Mouse (Mus musculus): ENCODE results near the gene Nrp2. TPM values are rescaled to one million over a fixed set of nuclear protein-coding genes. Genes with fewer than 3 reads are reported as not detected.

The Nrp2 gene
- total and polyA plus RNA-seq, 3 experiments = not detected

- DNase-seq (ENCODE audit: low read depth, low spot score) = no peak
- no peak overlapping the region for H3K4me3 ChIP-seq (ENCODE audit: control insufficient read depth in 1 of 2, insufficient read depth in 1 of 2, low read depth in 2 of 2, low read length in 2 of 2)
- no peaks in the 10 kb centered on the region for H3K36me3 ChIP-seq (ENCODE audit: control insufficient read depth in 1 of 2, insufficient read depth in 2 of 2, low read length in 2 of 2)
- H3K79me2 ChIP-seq (ENCODE audit: control insufficient read depth, insufficient read depth, low read length, poor library complexity) = no peaks in the 10 kb centered on the region
- H3K4me1 ChIP-seq (ENCODE audit: control insufficient read depth in 1 of 2, insufficient read depth in 2 of 2, low read length in 2 of 2) = no peaks in the 10 kb centered on the region
- no peaks in the 10 kb centered on the region for H3K9me3 ChIP-seq (replicated peaks; ENCODE audit: insufficient read depth, low read length)
- H3K27ac ChIP-seq (ENCODE audit: control insufficient read depth, low read depth, low read length) = no peak overlapping the region
- TF ChIP-seq USF1 (IDR thresholded peaks at IDR 0.05; ENCODE audit: low read depth, low read length) (no peak), CHD1 (IDR thresholded peaks at IDR 0.05; ENCODE audit: low read depth, low read length) (no peak), CTCF (IDR thresholded peaks at IDR 0.05 in 2 of 3, conservative IDR thresholded peaks at IDR 0.05 in 1 of 3; ENCODE audit: control insufficient read depth in 1 of 3, insufficient read depth in 1 of 3, low read depth in 2 of 3, low read length in 3 of 3, poor library complexity in 1 of 3, severe bottlenecking in 1 of 3) (no peak), MAX (IDR thresholded peaks at IDR 0.05; ENCODE audit: low read length) (no peak), JUND (IDR thresholded peaks at IDR 0.05; ENCODE audit: low read depth, low read length) (no peak), NRF1 (IDR thresholded peaks at IDR 0.05; ENCODE audit: insufficient read depth, low read depth, low read length, poor library complexity, severe bottlenecking) (no peak), BHLHE40 (IDR thresholded peaks at IDR 0.05; ENCODE audit: borderline replicate concordance, low read depth, low read length) (no peak), MYB (IDR thresholded peaks at IDR 0.05; ENCODE audit: low read depth, low read length) (no peak), KAT2A (conservative IDR thresholded peaks at IDR 0.05; ENCODE audit: low read depth, low read length) (no peak), E2F4 (IDR thresholded peaks at IDR 0.05; ENCODE audit: borderline replicate concordance, low read depth, low read length) (no peak), ETS1 (IDR thresholded peaks at IDR 0.05; ENCODE audit: low read depth, low read length) (no peak)
- H3K27me3 ChIP-seq (ENCODE audit: control insufficient read depth in 1 of 2, insufficient read depth in 2 of 2, low read length in 2 of 2) = no peaks in the 10 kb centered on the region
- H3K9ac ChIP-seq (ENCODE audit: control insufficient read depth, low read depth, low read length, poor library complexity, severe bottlenecking) = no peak overlapping the region
Observed at GRCm38 (mm10) chr1:62766766-62767165, 63.7 kb downstream of the Nrp2 start.

- TF ChIP-seq NRF1 (IDR thresholded peaks at IDR 0.05; ENCODE audit: insufficient read depth, low read depth, low read length, poor library complexity, severe bottlenecking) (no peak), SMC3 (IDR thresholded peaks at IDR 0.05; ENCODE audit: low read depth, low read length) (no peak), EP300 (IDR thresholded peaks at IDR 0.05; ENCODE audit: low read depth in 1 of 2, low read length in 2 of 2) (no peak)
- no peak overlapping the region for H3K9ac ChIP-seq (ENCODE audit: control insufficient read depth, low read depth, low read length, poor library complexity, severe bottlenecking)
- no peak overlapping the region for H3K4me3 ChIP-seq (ENCODE audit: control insufficient read depth in 1 of 2, insufficient read depth in 1 of 2, low read depth in 2 of 2, low read length in 2 of 2)
- no peak for DNase-seq (ENCODE audit: low read depth, low spot score)
- H3K27ac ChIP-seq (ENCODE audit: control insufficient read depth, low read depth, low read length) = no peak overlapping the region
- no peaks in the 10 kb centered on the region for H3K4me1 ChIP-seq (ENCODE audit: control insufficient read depth in 1 of 2, insufficient read depth in 2 of 2, low read length in 2 of 2)
- H3K36me3 ChIP-seq (ENCODE audit: control insufficient read depth in 1 of 2, insufficient read depth in 2 of 2, low read length in 2 of 2) = no peaks in the 10 kb centered on the region
- H3K27me3 ChIP-seq (ENCODE audit: control insufficient read depth in 1 of 2, insufficient read depth in 2 of 2, low read length in 2 of 2) = no peaks in the 10 kb centered on the region
- H3K79me2 ChIP-seq (ENCODE audit: control insufficient read depth, insufficient read depth, low read length, poor library complexity) = no peaks in the 10 kb centered on the region
- H3K9me3 ChIP-seq (replicated peaks; ENCODE audit: insufficient read depth, low read length) = no peaks in the 10 kb centered on the region
Observed at GRCm38 (mm10) chr1:62767611-62768010, 64.5 kb downstream of the Nrp2 start.

GRCm38 (mm10) chr1:62770576-62770975 lies 67.5 kb downstream of the Nrp2 start:
- Histone ChIP-seq H3K4me3 (ENCODE audit: control insufficient read depth in 1 of 2, insufficient read depth in 1 of 2, low read depth in 2 of 2, low read length in 2 of 2) (no peak overlapping the region), H3K79me2 (ENCODE audit: control insufficient read depth, insufficient read depth, low read length, poor library complexity) (no peaks in the 10 kb centered on the region), H3K27me3 (ENCODE audit: control insufficient read depth in 1 of 2, insufficient read depth in 2 of 2, low read length in 2 of 2) (no peaks in the 10 kb centered on the region), H3K27ac (ENCODE audit: control insufficient read depth, low read depth, low read length) (no peak overlapping the region), H3K36me3 (ENCODE audit: control insufficient read depth in 1 of 2, insufficient read depth in 2 of 2, low read length in 2 of 2) (no peaks in the 10 kb centered on the region), H3K9ac (ENCODE audit: control insufficient read depth, low read depth, low read length, poor library complexity, severe bottlenecking) (no peak overlapping the region), H3K4me1 (ENCODE audit: control insufficient read depth in 1 of 2, insufficient read depth in 2 of 2, low read length in 2 of 2) (no peaks in the 10 kb centered on the region), H3K9me3 (replicated peaks; ENCODE audit: insufficient read depth, low read length) (no peaks in the 10 kb centered on the region)
- no peak for DNase-seq (ENCODE audit: low read depth, low spot score)
- TF ChIP-seq KAT2A (conservative IDR thresholded peaks at IDR 0.05; ENCODE audit: low read depth, low read length) (no peak), CHD1 (IDR thresholded peaks at IDR 0.05; ENCODE audit: low read depth, low read length) (no peak), EP300 (IDR thresholded peaks at IDR 0.05; ENCODE audit: low read depth in 1 of 2, low read length in 2 of 2) (no peak), USF1 (IDR thresholded peaks at IDR 0.05; ENCODE audit: low read depth, low read length) (no peak), MXI1 (IDR thresholded peaks at IDR 0.05; ENCODE audit: low read depth, low read length) (no peak), CHD2 (IDR thresholded peaks at IDR 0.05; ENCODE audit: low read length) (no peak), CTCF (IDR thresholded peaks at IDR 0.05 in 2 of 3, conservative IDR thresholded peaks at IDR 0.05 in 1 of 3; ENCODE audit: control insufficient read depth in 1 of 3, insufficient read depth in 1 of 3, low read depth in 2 of 3, low read length in 3 of 3, poor library complexity in 1 of 3, severe bottlenecking in 1 of 3) (no peak), JUND (IDR thresholded peaks at IDR 0.05; ENCODE audit: low read depth, low read length) (no peak), RAD21 (IDR thresholded peaks at IDR 0.05; ENCODE audit: low read depth, low read length) (no peak), MEF2A (IDR thresholded peaks at IDR 0.05; ENCODE audit: extremely low read depth, insufficient replicate concordance, low read depth, low read length, poor library complexity, severe bottlenecking) (no peak), ETS1 (IDR thresholded peaks at IDR 0.05; ENCODE audit: low read depth, low read length) (no peak), BHLHE40 (IDR thresholded peaks at IDR 0.05; ENCODE audit: borderline replicate concordance, low read depth, low read length) (no peak), NRF1 (IDR thresholded peaks at IDR 0.05; ENCODE audit: insufficient read depth, low read depth, low read length, poor library complexity, severe bottlenecking) (no peak), MAFK (IDR thresholded peaks at IDR 0.05; ENCODE audit: borderline replicate concordance, low read depth, low read length) (no peak), NELFE (IDR thresholded peaks at IDR 0.05; ENCODE audit: low read depth, low read length) (no peak), MYC (IDR thresholded peaks at IDR 0.05; ENCODE audit: low read depth, low read length) (no peak), TAL1 (IDR thresholded peaks at IDR 0.05; ENCODE audit: low read length) (no peak), ZMIZ1 (IDR thresholded peaks at IDR 0.05; ENCODE audit: low read depth, low read length) (no peak), POLR2AphosphoS2 (IDR thresholded peaks at IDR 0.05; ENCODE audit: low read length) (no peak)
